Mouse (Mus musculus) layer of hippocampus, adult 9-10 months (tissue): ENCODE results near the gene Foxl1.

Experiments
- DNase-seq: peaks from one replicate; pipeline ENCODE4 v3.0.0; 2022; ENCODE audit warnings: low spot score

Gene Foxl1

DNA sequence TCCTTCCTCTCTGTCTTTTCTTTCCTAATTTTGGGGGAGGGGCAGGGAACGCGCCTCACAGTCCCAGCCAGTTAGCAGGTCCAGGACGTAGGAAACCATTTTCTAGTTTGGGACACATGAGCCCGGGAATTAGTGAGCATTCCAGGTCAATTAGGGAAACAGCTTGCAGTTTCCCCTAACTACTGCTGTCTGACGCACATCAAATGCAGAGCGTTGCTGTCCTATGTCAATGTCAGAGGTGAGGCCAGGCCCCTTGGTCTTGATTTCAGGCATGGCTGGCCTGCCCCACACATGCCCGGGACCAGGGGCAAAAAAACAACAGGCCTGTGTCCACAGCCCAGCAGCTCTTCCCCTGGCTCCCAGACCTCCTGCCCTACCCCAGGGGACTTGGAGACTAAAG lies 42.4 kb downstream of the Foxl1 start:
- no peak for DNase-seq

DNA sequence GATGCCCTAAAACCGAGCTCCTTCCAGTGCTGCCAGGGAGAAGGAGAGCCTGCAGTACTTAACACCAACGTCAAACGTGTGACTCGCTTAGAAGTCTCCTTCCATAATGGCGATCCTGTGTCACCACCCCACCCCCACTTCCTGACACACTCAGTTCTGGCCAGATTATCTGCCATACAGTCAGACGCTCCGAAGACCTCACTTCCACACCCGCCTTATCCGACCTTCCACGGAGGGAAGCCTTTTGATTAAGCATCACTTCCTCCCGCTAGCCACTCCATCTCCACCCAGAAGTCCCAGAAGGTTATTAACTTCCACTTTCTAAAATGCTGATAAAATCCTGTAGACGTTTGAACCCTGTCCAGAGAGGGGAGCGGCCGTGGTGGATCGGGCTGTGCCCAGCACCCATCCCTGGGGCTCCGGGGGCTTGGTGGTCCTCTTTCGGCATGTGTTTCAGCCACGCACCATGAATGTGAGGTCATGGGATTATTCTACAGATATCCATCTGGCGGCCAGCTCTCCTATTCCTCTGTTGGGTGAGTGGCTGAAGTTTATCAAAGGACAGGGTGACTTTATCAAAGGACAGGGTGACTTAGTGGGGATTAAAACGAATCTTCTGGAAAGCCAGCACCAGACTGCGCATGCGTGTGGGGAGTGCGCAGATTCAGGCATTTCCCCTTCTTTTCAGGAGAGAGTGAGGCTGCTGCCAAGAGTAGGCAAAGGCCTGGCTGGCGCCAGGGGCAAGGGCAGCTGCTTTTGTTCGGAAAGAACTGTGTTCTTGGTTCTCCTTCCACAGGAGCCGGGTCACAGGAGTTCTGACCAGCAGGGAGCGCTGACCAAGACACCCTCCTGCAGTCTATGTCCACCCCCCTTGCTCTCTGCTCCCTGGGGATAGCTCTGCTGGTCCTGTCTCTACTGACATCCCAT lies 43.1 kb downstream of the Foxl1 start:
- DNase-seq: no peak

DNA sequence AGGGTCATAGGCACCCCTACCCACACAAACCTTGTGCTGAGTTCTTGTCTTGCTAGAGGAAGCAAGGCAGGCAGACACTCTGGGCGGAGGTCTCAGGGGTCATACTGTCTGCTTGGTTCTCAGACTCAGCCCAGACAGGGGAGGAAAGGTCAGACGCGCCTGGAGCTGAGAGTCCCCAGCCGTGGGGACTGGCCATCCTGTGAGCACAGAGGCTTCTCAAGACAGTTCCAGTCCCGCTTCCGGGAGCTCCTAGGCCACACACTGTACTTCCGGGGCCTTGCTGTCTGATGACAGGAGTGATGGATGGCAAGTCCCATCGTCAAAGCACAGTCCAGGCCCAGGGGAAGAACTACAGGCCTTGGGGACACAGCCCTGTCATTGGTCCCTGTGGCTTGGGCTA lies 44.8 kb downstream of the Foxl1 start:
- no peak for DNase-seq

DNA sequence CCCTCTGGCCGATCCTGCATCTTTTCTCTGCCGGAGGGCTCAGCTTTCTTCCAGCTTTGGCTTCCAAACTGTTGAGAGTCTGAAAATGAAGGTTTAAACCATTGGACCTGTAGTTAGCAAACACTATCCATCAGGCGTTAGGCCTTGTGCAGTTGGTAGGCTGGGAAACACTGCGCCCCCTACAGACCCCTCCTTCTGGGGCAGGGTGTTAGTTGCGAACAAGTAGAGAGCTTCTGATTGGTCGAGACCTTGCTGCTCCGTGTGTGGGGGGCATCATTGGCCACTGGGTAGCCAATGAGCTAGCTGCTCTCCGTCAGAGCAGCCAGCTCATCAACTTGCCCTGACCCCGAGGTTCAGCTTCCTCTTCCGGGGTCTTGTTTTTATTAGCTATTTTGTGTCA lies 46.4 kb downstream of the Foxl1 start:
- no peak for DNase-seq

DNA sequence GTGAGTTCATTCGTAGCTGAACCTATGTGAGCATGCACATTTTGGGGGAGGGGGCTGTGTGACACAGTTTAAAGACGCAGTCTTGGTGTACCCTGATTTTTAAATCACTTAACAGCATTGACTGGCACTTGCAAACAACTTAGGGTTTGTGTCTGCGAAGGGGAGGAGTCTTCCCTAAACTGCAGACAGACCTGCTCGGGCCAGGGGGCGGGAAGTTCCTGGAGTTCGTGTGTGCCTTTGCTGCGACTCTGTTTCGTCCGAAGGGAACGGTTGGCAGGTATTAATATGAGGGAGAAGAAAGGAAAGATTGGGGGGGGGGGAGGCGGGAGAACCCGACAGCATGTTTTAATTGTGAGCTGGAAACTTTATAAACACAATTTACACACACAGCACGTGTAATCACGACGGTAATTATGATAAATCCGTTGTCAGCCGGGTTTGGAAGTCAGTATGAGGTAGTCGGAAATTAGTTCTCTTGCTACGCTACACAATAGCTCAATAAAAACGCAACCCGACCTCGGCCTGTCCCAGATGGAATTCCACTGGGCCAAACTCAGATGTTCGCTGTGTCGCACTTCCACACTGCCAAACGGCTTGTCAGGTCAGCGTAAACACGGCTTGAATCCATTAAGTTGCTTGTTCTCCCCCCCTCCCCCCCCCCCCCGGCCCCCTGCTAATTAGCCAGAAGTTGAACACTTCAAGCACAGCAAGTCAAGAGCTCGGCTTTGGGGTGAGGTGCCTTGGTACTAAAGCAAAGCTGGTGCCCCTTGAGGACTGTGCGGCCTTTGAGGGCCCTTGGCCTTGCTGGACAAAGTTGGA lies 47.2 kb downstream of the Foxl1 start:
- DNase-seq: no peak

DNA sequence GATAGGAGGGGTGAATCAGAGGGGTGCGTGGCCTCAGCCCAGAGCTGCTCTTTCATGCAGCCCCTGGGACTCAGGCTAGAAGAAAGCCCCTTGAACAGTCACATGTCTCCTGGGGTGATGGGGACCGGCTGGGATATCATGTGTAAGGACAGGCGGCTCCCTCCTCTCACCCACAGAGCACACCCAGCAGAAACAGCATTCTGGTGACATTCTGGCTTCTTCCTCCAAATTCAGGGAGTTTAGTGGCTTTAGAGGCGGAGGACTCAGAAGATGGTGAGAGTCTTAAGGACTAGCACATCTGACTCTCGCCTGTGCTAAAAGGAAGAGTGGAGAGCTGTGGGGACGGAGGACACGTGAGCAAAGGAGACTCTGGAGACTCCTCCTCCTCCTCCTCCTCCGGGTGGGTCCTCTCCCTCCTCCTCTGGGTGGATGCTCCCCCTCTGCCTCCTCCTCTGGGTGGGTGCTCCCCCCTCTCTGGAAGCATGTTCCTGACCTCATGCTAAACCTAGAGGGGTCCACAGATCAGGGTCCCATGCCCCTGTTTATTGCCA lies 47.9 kb downstream of the Foxl1 start:
- no peak for DNase-seq

DNA sequence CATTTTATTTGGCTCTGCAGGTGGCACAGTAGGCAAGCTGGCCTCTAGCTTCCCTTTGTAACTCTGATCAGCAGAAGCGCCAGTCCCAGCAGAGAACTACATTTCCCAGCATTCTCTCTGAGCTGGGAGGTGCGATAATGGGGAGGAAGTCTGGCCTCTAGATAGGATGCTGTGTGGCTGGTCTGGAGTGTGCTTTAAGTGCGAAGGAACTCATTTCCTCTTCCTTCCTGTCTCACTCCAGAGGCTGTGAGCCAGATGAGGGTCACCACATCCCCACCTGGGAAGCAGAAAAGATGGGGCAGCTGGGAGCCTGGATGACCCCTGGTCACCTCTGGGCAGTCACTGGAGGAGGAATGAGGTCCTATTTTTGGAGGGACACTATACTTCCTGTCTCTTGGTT lies 48.6 kb downstream of the Foxl1 start:
- DNase-seq: no peak
